Mouse (Mus musculus) urinary bladder, postnatal 14 days (tissue): ENCODE measurements around the gene Mcu.

Experiments used
- DNase-seq: peaks from one replicate; pipeline ENCODE4 v3.0.0; 2021; ENCODE audit warnings: low spot score

Gene Mcu

DNA sequence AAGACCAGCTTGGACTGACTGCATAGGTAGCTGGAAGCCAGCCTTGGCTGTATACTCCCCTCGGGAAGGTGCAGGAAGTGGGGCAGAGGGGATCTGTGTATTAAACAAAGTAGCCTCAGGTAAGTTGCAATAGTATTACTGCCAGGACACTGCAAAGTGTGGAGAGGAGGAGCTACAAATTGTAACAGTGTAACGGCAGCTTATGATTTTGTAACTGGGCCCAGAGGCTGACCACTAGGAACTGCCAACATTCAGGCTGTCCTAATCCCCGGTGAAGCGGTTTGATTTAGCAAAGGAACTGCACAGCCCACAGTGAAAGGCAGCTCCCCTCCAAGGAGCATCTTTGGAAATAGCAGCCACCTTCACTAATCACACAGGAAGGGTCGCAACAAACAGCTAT, 3.2 kb downstream of the Mcu start:
- no peak for DNase-seq

DNA sequence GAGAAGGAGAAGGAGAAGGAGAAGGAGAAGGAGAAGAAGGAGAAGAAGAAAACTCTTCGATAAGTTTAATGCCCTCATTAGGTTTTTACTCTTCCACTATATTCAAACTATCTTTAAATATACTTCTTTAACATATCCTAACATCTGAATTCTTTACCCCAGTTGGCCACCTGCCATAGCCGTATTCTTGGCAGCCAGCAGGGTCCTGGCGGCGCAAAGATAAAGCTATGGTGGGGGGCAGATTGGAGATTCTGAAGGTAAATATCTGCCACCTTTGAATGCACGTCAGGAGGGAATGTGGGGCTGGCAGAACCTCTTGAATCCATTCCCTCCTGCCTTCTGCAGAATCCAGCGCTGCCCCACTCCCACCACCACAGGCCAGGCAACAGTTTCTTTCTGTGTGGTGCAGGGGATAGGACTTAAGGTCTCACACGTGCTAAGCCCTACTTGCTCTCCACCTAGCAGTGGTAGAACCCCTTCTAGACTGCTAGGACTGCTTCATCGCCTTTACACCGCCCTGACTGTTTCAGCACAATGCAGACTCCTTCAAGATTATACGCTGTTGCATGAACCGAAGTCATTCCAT, 11.5 kb downstream of the Mcu start:
- DNase-seq = no peak

DNA sequence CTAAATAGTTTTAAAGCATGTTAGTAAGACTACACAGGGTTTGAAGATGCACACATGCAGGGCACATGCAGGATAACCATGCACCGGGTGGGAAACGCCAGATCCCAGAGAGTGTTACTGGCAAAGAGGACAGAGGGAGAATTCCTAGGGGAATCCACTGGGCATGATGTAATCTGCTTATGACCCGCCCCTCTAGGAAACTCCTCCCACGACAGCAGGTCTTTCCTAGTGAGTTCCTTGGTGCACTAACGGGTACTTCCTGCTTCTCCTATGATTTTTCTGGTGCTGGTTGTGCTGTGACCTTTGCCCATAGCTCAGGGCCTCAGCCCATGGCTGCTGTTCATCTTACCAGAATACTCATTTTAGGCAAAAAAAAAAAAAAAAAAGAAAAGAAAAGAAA, 12.6 kb downstream of the Mcu start:
- peak; percentile 26 for DNase-seq

DNA sequence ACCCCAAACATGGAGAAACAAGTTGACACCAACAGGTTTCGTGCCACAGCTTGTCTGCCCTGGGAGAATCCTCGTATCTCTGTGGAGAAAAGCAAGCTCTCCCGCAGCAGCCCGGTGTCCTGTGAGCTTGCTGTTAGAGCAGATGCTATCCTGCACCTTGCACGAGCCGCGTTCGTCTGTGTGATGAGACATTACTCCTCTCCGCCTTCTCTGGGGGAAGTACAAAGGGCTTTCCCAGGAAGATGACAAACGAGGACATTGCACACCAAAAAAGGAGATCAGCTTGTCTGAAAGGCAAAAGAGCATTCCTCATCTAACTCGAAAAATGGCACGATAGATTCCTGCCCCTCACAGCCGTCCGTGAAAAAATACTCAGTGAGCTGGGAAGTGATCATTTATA, 13.6 kb downstream of the Mcu start:
- no peak for DNase-seq

DNA sequence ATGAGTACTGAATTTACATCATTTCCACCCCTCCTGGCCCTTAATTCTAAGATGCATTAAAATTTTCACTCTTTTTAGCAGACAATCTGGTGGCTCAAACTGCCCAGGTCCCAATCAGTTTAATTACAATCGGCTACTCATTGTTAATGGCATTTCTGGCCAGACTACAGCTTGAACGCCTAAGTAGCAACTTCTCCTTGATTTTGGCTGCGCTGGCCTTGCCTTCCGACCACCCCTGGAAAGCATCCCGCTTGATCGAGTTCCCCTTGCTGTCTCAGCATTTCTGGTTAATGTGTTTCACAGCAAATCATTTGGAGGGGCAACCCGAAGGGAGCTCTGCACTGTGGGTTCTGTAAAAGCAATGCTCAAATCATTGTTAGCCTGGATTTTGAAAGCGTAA, 14.4 kb downstream of the Mcu start:
- DNase-seq = no peak

DNA sequence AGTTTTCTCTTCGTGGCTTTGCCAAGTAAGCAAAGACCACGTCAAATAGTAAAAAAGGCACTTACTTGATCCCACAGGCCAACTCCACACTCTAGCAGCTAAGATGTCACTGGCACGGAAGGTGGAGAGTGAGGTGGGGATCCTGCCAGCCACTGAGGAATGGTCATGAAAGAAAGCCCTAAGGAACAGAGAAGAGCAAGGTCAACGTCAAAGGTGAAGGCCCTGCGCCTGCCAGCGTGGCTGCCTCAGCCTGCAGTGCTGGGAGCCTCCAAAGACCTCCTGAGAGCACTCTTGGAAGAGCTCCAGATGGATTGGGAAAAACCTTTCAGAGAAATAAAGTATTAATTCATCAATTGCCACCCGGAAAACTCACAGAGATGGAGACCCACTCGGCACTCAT, 16.0 kb downstream of the Mcu start:
- no peak for DNase-seq

DNA sequence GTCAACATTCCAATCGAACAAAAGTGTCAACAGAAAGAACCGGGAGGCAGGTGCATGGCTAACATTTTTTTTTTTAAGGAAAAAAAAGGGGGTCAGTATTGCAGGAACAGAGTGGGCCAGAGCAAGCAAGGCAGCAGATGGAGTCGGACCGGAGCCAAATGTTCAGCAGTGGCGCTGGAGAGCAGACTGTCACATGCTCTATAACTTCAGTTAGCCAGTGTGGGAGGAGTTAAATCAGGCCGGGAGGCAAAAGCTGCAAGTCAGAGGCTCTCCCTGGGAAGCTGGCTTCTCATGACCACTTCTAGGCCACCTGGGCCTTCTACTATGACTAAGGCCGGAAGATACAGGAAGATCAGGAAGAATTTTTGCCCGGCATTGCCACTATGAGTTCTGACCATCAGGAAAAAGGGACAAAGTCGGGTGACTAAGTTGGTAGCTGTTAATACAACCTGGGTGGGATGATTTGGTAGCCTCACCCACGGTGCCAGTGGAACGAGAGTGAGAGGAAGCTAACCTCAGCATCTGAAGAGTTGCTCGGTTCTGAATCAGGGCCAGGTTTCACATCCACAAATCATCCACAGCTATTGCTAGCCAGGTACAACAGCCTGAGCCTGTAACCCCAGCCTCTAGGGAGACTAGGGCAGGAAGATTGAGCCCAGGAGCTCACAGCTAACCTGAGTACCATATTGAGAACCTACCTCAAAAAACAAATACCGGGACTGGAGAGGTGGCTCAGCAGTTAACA, 22.5 kb downstream of the Mcu start:
- DNase-seq = no peak

DNA sequence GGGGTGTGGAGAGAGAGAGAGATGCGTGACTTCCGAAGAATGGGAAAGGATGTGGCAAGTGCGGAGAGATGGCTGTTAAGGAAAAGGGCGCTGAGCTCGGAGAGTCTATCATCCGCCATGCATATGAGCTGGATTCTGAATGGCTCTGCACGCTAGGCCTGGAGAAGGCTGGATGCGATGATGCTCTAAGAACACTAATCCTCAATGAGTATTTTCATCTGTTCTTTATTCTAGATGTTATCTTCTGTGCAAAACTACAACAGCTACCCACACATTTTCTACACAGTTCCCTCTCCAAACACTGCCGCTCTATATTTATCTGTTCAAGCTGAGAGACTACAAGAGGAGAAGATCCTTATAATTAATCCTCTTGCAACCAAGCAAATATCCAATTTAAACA, 25.9 kb downstream of the Mcu start:
- DNase-seq = no peak

DNA sequence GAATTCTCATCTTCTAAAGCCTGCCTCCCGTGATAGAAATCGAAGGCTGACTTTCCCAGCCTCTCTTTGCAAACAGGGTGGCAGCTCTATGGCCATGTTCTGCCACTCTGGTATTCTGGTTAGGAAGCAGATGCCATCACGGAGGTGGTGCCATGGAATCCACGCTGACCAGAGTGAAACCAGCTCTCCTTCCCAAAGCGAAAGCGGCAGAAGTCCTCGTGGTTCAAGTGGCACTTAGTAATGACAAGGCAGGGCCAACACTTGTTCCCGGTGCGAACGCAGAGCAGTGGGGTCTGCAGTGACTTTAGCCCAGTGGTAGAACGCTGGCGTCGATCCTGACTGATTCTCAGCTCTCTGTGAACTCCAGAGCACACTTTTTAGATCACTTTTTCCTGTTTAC, 26.6 kb downstream of the Mcu start:
- DNase-seq = no peak

DNA sequence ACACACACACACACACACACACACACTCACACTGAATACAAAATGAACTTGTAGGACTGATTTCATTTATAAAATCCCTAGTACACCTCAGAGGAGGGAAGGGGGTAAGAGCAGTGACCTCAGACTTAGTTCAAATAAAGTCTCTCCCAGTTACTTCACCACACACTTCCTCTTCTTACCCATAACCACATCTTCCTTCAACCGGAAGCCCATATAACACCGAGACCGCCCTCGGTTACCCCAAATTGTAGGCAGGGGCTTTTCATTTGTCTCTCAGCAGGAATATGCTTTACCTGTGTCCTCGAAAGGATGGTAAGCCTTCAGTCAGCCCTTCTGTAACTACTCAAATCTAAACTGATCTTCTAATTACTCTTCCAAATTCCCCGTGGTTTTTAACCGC, 27.1 kb downstream of the Mcu start:
- no peak for DNase-seq

DNA sequence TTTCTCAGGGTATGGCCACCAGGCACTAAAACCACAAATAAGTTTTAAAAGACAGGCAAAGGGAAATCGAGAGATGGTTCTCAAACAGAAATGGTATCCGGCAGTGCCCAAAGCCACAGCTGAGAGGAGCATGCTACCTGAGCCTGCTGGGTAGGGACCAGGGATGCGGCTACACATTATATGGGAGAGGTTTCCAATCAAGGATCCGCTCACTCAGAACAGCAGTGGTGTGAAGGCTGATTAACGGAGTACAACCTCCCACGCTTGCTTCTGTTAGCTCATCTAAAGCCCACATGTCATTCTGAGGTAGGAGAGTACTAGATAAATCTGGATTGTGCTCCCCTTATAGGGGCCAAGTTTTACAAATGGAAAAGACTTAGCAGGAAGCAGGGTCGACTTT, 28.4 kb downstream of the Mcu start:
- DNase-seq = no peak

DNA sequence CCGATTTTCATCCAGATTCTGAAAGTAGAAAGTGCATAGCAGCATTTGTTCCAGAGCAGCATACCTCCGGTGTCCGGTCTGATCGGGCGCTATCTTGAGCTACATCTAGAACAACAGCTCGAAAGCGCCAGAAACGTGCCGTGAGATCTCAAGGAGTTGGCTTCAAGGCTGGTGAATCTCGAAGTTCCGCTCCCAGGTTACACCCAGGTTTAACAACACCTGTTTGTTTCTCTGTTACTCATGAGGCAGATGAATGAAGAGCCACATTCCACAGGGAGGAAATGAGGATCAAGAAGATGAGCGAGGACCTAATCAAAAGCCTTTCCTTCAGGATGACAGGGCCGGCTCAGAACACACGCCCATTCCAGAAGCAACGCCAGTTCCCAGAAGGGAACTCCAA, 29.7 kb downstream of the Mcu start:
- no peak for DNase-seq

DNA sequence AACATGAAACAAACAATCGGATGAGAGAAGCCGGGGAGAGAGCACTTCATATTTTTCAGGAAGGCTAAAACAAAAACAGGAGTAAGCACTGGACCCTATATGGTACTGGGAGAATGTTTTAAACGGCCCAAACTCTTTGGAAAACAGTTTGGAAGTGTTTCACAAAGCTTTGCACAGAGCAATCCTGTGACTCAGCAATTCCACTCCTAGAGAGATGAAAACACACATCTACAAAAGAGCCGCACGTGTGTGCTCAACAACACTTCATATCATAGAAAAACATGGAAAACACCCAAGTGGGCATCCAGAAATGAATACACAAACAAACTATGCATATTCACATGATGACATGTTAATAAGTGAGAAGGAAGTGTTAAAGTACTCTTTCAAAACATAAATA, 30.9 kb downstream of the Mcu start:
- no peak for DNase-seq

DNA sequence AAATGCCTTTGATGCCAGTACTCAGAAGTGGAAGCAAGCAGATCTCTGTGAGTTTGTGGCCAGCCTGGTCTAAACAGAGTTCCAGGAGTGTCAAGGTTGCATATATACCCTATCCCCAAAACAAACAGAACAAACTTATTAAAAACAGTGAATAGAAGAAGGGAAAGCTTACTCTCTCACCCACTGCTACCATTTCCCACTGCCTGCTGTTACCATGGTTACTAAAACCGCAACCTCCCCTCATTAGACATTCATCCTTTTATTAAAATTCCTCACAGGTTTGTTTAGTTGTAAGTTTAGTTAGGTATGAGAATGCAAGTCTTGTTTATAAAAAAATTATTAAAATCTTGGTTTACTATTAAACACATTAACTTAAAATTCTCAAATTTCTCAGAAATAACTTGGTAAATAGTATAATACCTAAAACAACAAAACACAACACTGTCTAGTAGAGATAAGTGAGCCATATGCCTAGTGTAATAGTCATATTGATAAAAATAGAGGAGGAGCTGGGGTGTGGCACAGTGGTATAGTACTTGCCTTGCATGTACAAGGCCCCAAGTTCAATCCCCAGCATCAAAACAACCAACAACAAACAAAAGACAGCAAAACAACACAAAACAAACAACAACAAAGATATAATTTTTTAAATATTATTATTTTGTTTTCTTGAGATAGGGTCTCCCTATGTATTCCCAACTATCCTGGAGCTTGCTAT, 34.5 kb downstream of the Mcu start:
- DNase-seq = no peak

DNA sequence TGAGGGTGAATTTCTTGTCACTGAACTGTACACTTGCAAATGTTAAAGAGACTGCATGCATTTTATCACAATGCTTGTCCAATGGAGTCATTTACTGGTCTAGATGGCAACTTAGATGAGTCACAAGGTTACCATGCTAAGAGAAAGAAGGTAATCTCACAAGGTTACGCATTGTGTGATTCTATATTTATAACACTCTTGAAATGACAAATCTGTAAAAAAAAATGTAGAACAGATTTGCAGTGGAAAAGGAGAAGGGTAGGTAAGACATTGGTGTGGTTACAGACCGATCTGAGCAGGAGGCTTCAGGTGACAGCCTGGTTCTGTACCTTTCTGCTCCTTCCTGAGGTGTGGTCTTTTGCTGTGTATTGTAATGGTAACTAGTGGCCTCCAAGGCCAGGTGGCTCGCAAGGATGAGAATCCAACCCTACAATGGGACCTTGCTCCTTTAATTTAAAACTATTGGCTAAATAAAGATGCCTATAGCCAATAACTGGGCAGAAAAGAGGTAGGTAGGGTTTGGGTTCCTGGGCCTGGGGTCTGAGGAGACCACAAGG, 35.8 kb downstream of the Mcu start:
- DNase-seq = no peak

DNA sequence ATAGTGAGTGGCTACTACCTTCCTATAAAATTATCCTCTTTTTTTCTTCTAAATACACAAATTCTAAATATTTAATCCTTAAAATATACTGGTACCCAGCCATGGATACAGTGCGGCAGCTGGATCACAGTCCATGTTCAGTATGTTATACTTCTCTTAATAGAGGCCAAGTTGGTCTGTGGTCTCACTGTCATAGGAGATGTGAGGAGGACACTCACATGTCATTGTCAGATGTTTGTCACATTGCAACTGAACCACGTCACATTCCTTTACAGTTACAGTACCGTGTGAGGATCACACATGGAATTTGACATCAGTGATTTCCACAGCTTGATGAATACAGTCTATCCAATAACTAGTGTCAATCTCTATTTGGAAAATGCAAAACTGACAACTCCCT, 36.8 kb downstream of the Mcu start:
- DNase-seq = no peak

DNA sequence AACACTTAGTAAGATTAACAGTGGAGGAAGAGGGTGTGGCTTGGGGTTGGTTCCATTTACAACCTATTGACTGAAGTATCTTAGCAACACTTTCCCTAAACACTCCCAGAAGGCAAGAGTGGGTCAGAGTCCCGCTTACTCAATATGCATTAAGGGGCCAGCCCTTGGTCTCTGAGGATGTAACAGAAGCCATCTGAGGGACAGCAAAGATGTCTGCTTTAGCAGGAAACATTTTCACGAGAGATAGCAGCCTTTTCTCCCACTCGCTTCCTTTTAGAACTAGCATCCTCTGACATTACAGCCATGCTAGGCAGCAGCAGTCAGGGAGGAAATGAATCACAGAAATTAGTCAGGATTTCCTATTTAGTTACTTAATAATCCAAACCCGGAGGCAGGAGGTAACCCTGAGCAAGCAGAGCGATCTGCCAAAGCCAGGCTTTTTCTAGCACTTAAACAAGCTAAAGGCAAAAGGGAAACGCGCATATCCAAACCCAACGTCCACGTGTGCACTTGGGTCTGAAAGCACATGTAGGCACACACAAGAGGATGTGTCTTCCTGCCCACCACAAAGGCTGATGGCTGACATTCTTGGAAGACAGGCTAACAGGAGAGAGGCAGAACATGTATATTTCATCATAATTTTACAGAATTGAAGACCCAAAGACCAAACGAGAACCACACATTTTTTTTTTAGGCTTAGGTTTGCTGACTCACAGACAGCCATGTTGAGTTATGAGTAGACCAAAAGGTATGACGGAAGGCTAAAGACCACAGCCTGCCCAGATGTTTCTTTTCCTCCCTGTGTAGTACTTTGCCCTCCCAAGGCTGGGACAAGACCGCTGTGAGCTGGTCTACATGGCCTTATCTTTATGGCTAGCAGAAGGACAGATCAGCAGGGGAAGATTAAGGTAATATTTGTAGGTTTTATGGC, 38.4 kb downstream of the Mcu start:
- DNase-seq = peak; percentile 40

DNA sequence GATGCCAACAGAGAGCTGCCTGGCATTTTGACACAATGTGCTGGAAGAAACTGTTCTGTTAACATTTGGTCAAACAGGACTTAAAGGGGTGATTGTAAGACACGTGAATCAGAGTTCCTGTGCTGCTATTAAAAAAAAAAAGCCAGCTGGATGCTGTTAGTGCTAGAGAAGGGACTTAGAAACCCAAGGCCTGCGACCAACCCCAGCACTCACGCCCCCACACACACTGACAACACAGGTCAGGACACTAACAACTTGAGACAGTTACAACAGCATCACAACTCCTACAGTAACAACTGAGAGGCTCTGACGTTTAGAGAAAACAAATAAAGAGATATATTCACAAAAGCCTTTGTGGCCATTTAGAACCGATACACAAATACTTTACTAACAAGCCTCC, 40.2 kb downstream of the Mcu start:
- no peak for DNase-seq

DNA sequence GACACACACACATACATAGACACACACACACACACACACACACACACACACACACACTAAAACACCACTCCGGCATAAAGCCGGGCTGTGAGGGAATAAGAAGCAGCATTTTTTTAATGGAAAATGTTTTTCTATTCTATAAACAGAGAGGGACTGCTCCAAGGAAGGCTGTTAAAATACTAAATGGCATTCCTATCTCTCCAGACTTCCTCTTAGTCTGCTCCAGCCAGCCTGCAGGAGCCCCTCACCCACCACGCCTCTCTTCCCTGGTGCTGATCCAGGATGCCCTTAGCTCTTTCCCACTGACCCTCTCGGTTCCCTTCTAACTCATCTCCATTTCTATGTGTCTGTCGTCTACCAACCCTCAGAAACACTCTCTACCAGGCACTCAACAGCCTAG, 44.5 kb downstream of the Mcu start:
- no peak for DNase-seq

DNA sequence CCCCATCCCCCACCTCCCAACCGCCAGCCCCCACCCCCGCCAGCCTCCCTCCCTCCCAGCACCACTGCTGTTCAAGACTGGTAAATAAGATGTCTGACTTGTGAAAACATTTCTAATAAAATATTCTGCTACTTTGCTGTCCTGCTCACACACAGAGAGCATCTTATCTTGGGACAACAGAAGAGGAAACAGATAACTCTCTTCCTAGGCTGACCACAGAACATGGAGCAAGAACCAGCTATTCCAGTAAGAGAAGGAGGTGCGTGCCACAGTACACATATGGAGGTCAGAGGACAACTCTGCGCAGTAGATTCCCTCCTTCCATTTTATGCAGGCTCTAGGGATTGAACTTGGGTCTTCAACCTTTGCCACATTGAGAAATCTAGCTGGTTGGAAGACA, 45.2 kb downstream of the Mcu start:
- DNase-seq = no peak

DNA sequence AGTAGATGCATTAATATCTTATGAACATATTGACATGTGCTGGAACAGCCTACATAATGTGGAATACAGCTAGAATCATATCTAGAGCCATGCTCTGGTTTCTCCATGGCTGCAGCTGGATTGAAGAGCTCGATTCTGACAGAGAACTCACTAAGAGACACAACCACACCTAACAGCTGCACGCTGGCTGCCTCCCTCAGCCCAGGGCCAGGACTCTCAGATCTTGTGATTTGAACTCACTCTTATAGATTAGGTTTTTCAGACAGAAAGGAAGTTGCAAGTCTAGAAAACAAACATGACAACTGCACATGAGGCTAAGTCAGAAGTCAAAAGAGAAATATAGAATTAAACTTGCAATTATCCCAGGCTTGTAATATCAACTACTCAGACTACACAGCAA, 45.7 kb downstream of the Mcu start:
- no peak for DNase-seq

DNA sequence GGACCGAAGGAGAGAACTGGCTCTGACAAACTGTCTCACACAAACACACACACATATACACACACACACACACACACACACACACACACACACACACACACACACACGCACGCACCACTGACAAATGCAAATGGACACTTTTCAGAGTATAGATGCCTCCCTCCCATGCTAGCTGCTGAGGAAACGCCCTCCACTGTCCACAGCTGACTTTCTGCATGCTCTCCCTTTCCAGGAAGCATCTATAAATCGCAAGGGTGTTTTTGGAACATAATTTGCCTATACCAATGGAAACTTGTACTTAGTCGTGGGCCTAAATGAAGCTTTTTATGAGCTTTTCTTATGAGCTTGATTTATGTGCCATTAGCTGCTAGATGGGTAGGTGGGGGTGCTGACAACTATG, 46.1 kb downstream of the Mcu start:
- no peak for DNase-seq
